Mouse (Mus musculus) embryonic facial prominence, embryonic 11.5 days (tissue): ENCODE data around the gene Hbb-bh1. TPM values are rescaled to one million over a fixed set of nuclear protein-coding genes. Genes with fewer than 3 reads are reported as not detected.
"Not testable (repeated sequence)": the region's sequence is repeated elsewhere in the genome, so short reads cannot be mapped to it uniquely, and the experiment has no call there.

Source experiments
- ATAC-seq: fragments of 200-750 bp; cut with Nextera tagmentation; replicated peaks from 2 replicates; pipeline ENCODE4 v1.8.0; 2017; ENCODE audit warnings: low read depth; ENCODE audit not compliant: insufficient number of reproducible peaks, low FRiP score, low TSS enrichment
- DNase-seq: peaks from one replicate; pipeline ENCODE4 v3.0.0-alpha.2; 2015; ENCODE audit warnings: low spot score
- H3K27ac ChIP-seq: fragments of 300-500 bp; sonication (generic); replicated peaks from 2 replicates; pipeline ENCODE4 v1.5.1; 2014; ENCODE audit warnings: mild to moderate bottlenecking, low read depth, low read length, control low read depth
- H3K27me3 ChIP-seq: fragments of 300-500 bp; sonication (generic); 2 replicates; pipeline ENCODE4 v1.6.1; 2014; ENCODE audit warnings: mild to moderate bottlenecking, low read length, moderate library complexity, mixed read lengths; ENCODE audit not compliant: control insufficient read depth, insufficient read depth
- H3K36me3 ChIP-seq: fragments of 300-500 bp; sonication (generic); replicated peaks from 2 replicates; pipeline ENCODE4 v1.6.1; 2014; ENCODE audit warnings: low read depth, mild to moderate bottlenecking, low read length, moderate library complexity, mixed read lengths; ENCODE audit not compliant: control insufficient read depth, insufficient read depth
- H3K4me1 ChIP-seq: fragments of 300-500 bp; sonication (generic); 2 replicates; pipeline ENCODE4 v1.6.1; 2014; ENCODE audit warnings: low read length, mixed read lengths; ENCODE audit not compliant: control insufficient read depth, insufficient read depth
- H3K4me2 ChIP-seq: fragments of 300-500 bp; sonication (generic); 2 replicates; pipeline ENCODE4 v1.6.1; 2014; ENCODE audit warnings: low read depth, mild to moderate bottlenecking, control low read depth, low read length, moderate library complexity
- H3K4me3 ChIP-seq: fragments of 300-500 bp; sonication (generic); 2 replicates; pipeline ENCODE4 v1.5.1; 2014; ENCODE audit warnings: low read depth, low read length, control low read depth
- H3K9ac ChIP-seq: fragments of 300-500 bp; sonication (generic); replicated peaks from 2 replicates; pipeline ENCODE4 v1.6.1; 2014; ENCODE audit warnings: mild to moderate bottlenecking, control low read depth, low read length
- H3K9me3 ChIP-seq: fragments of 300-500 bp; sonication (generic); replicated peaks from 2 replicates; pipeline ENCODE4 v1.6.1; 2016; ENCODE audit warnings: mild to moderate bottlenecking, low read length, inconsistent platforms, mixed read lengths; ENCODE audit not compliant: control insufficient read depth
- WGBS: fragments of 180-500 bp; shearing (Covaris S2); extraction: QIAGEN DNeasy Blood & Tissue Kit; methylation state at CpG from one replicate; pipeline ENCODE4 v1.1.7; 2014; 5-methylcytosine and 5-hydroxymethylcytosine counted together
- polyA plus RNA-seq: library from polyadenylated mRNA; unstranded; fragments of >200 nt; fragmentation: Nextera tagmentation; extraction: Ambion mirVana; gene quantifications from 2 replicates; pipeline ENCODE4 v1.2.1, GENCODE M21; 2014

Hbb-bh1 gene
- polyA plus RNA-seq, 1 experiment from 2014 or later = 2,335 TPM

- Histone ChIP-seq H3K9me3 (no peaks in the 10 kb centered on the region), H3K36me3 (no peaks in the 10 kb centered on the region), H3K27me3 (no peaks in the 10 kb centered on the region), H3K27ac (no peak overlapping the region), H3K4me3 (no peak overlapping the region), H3K4me2 (no peak overlapping the region), H3K4me1 (no peaks in the 10 kb centered on the region), H3K9ac (no peak overlapping the region)
- no peak for DNase-seq
- WGBS = 52% methylated on average over 3 of the region's 3 CpGs
- ATAC-seq = no peak
Observed at GRCm38 (mm10) chr7:103826255-103826887, 16.6 kb downstream of the Hbb-bh1 start.

- H3K9me3 ChIP-seq = no peaks in the 10 kb centered on the region
- 94% methylated on average over 3 of the region's 3 CpGs for WGBS
- H3K4me3 ChIP-seq = no peak overlapping the region
- H3K27me3 ChIP-seq = no peaks in the 10 kb centered on the region
- H3K4me1 ChIP-seq = no peaks in the 10 kb centered on the region
- no peak overlapping the region for H3K4me2 ChIP-seq
- H3K9ac ChIP-seq = no peak overlapping the region
- DNase-seq (no peak), ATAC-seq (no peak)
- H3K27ac ChIP-seq = no peak overlapping the region
- no peaks in the 10 kb centered on the region for H3K36me3 ChIP-seq
Observed at GRCm38 (mm10) chr7:103825536-103826254, 17.3 kb downstream of the Hbb-bh1 start.

- Histone ChIP-seq H3K9me3 (no peaks in the 10 kb centered on the region), H3K27me3 (no peaks in the 10 kb centered on the region), H3K4me1 (no peaks in the 10 kb centered on the region), H3K27ac (no peak overlapping the region), H3K4me3 (no peak overlapping the region), H3K9ac (no peak overlapping the region), H3K36me3 (no peaks in the 10 kb centered on the region), H3K4me2 (no peak overlapping the region)
- 90% methylated on average over 2 of the region's 2 CpGs for WGBS
- ATAC-seq (no peak), DNase-seq (no peak)
Observed at GRCm38 (mm10) chr7:103824597-103824996, 18.4 kb downstream of the Hbb-bh1 start.

GRCm38 (mm10) chr7:103815085-103815484, 27.9 kb downstream of the Hbb-bh1 start:
- not testable (repeated sequence) for DNase-seq, H3K9ac ChIP-seq, H3K4me3 ChIP-seq, H3K4me1 ChIP-seq, H3K27me3 ChIP-seq, ATAC-seq, H3K36me3 ChIP-seq, H3K4me2 ChIP-seq, H3K9me3 ChIP-seq, H3K27ac ChIP-seq
- WGBS = 67% methylated on average over 1 of the region's 2 CpGs

GRCm38 (mm10) chr7:103813766-103814165, 29.2 kb downstream of the Hbb-bh1 start, which contains the start of gene Hbb-bt:
Gene Hbb-bt, minus strand, starts transcription at chr7:103813996.
- Histone ChIP-seq H3K9ac (no peak within 1 kb of the TSS), H3K4me2 (no peak within 1 kb of the TSS), H3K4me3 (no peak within 1 kb of the TSS), H3K27ac (no peak within 1 kb of the TSS), H3K4me1 (no peaks in the 10 kb centered on the region), H3K9me3 (no peaks in the 10 kb centered on the region), H3K27me3 (no peaks in the 10 kb centered on the region), H3K36me3 (no peaks in the 10 kb centered on the region)
- 90% methylated on average over 3 of the region's 3 CpGs for WGBS
- ATAC-seq (peak; percentile 56; the same call in 1 of the 2 replicates), DNase-seq (no peak)

- WGBS = no CpG with 5 or more reads among the region's 3 CpGs
- H3K36me3 ChIP-seq = not testable (repeated sequence)
Observed at GRCm38 (mm10) chr7:103813152-103813551, 29.8 kb downstream of the Hbb-bh1 start.

GRCm38 (mm10) chr7:103812174-103812573, 30.8 kb downstream of the Hbb-bh1 start:
- Histone ChIP-seq H3K27me3 (no peaks in the 10 kb centered on the region), H3K4me2 (no peak overlapping the region), H3K9ac (no peak overlapping the region), H3K4me1 (no peaks in the 10 kb centered on the region), H3K4me3 (no peak overlapping the region), H3K27ac (no peak overlapping the region), H3K9me3 (no peaks in the 10 kb centered on the region), H3K36me3 (no peaks in the 10 kb centered on the region)
- DNase-seq (no peak), ATAC-seq (no peak)
- 69% methylated on average over 1 of the region's 1 CpGs for WGBS

More at GRCm38 (mm10) chr7:103813152-103813551, 29.8 kb downstream of the Hbb-bh1 start:
- H3K4me2 ChIP-seq, H3K4me3 ChIP-seq, H3K27ac ChIP-seq, H3K9ac ChIP-seq, DNase-seq, ATAC-seq, H3K9me3 ChIP-seq, H3K4me1 ChIP-seq, H3K27me3 ChIP-seq: not testable (repeated sequence)

- DNase-seq (no peak), ATAC-seq (no peak)
- Histone ChIP-seq H3K4me1 (no peaks in the 10 kb centered on the region), H3K36me3 (no peaks in the 10 kb centered on the region), H3K4me3 (no peak overlapping the region), H3K9ac (no peak overlapping the region), H3K27ac (no peak overlapping the region), H3K4me2 (no peak overlapping the region), H3K9me3 (no peaks in the 10 kb centered on the region), H3K27me3 (no peaks in the 10 kb centered on the region)
- 76% methylated on average over 1 of the region's 1 CpGs for WGBS
Observed at GRCm38 (mm10) chr7:103811223-103811845, 31.6 kb downstream of the Hbb-bh1 start.
